Mouse (Mus musculus): ENCODE data around the gene Mfsd4b2.

Gene Mfsd4b2

DNA sequence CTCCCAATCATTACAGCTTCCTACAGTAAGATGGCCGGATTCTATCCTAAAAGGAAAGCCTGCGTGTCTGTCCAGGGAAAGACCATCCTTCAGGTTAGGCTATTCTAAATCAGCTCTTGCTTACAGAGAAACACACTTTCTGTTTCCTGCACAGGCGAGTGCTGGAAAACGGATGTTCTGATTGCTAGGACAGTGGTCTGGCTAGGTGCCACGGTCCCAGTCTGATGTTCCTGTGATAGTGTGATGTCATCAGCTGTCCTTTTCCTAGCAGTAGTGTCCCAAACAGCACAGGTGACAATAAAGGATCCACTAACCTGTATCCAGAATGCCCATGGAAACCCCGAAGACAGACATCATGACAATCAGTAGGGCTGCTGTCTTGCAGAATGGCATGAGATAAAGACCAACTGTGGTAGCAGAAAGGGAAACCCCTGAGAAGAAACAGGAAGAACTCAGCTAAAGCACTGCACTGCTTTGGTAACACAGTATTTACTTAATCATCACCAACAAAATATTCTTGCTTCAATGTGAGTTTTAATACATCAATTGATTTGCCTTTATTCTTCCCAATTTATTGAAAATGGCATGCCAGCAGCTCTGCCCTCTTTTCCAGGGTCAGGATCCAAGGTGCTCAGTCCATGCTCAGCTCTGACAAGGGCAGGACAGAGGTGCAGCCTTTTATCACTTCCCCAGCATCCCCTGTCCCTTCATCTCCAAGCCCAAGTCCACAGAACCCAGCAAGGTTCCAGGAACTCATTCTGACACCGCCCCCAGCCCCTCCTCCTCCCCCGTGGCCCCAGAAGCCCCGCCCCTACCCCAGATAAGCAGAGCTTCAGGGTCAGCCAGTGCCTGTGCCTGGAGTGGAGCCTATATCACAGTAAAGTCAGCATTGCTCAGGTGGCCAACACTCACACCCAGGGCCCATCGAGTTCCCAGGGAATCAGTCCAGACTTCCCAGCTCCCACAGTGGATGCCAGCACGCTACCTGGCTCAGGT lies 32.7 kb downstream of the Mfsd4b2 start:
- no peak for DNase-seq (ENCODE audit: low spot score)

DNA sequence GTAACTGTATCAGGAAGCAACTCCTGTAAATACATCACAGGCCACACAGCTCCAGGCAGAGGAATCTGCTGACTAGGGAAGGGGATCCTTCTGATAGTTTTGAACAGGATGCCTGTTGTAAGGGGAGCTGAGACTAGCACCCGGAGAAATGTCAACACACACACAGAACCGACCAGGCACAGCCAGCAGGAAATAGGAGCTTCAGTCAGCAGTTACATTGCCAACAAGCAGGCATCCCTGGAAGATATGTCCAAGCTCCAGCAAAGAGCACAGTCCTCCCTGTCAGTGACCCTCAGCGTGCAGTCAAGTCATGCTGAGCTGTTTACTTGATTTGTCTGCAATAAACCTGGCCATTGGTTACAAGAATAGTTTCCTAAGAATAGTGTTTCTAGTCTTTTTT lies 38.1 kb downstream of the Mfsd4b2 start:
- DNase-seq (ENCODE audit: low spot score) = no peak
